Mouse (Mus musculus) heart, postnatal 14 days (tissue): ENCODE results near the gene Arg2. TPM values are rescaled to one million over a fixed set of nuclear protein-coding genes. Genes with fewer than 3 reads are reported as not detected.

Experiments used
- DNase-seq, 2 experiments: peaks; one replicate each; pipeline ENCODE4 v3.0.0; 2021 to 2022
- intact Hi-C: fragments of 180-260 bp; cut with DNase I; formaldehyde crosslinking; loops from one replicate; pipeline ENCODE4 v1.15.1; 2025
- long read RNA-seq, 2 experiments: library from polyadenylated mRNA; stranded (forward); transcript quantifications; one replicate each; pipeline ENCODE4 v2.0.0; 2021
- total RNA-seq, 2 experiments: library from RNA; stranded (reverse); gene quantifications; 2 replicates each; pipeline ENCODE4 v1.2.3; 2021

The Arg2 gene
- not detected for total RNA-seq
- long read RNA-seq, experiment 1 = 0 reads
- long read RNA-seq, experiment 2 = 0 reads

GRCm38 (mm10) chr12:79130299-79131177 lies at the start of gene Arg2:
TSS of gene Arg2 (plus strand) at chr12:79130777.
- peak; percentile 34 to 39 for DNase-seq
- intact Hi-C loops = no loop called here

DNA sequence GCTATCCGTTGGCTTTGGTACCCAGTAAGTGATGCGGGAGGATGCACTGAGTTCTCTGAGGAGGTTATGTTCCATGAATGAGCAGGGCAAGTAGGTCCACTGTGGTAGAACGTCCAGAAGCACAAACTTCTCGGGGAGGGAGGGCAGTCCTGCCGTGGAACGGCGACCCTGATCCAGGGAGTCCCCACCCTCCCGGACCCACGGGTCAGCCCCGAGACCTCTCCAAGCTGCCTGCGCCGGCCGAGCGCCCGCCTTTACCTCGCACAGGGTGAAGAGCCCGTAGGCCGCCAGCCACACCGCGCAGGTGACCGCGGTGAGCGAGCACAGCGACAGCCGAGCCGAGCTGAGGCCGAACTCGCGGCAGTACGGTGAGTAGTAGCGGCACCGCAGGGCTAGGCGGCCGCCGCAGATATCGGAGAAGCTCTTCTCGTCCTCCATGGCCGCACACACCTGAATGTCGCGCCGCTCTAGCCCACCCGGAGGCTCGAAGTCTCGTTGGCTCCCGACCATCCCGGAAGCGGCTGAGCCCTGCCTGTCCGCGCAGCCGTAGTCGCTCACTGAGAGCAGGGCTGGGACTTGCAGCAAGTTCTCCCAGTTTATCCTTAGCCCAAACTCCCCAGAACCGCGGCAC lies 41.3 kb upstream of the Arg2 start, which contains the start of gene Pigh:
Gene Pigh (minus strand): TSS at position 470 of the 631 bp plus-strand sequence.
- peak; percentile 83 to 87 for DNase-seq
- intact Hi-C loops = no loop called here

DNA sequence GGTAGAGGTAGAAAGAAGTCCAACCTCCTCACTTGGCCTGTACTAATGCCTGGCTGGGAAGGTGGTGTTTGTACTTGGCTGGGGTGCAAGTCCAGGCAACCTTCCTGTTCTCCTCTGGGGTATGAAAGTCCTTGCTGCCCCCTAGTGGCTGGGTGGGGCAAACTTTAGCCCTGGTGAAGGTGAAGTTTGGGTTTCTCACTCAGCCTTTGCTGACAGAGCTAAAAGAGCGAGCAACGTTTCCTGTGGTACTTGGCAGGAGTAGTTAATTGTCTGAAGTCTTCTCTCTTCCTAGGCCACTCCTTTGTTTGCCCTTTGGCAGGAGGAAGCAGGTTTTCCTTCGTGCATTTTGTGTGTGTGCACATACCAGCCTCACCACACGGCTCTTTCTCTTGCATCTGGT lies 38.0 kb upstream of the Arg2 start:
- DNase-seq = peak; percentile 59 to 69
- intact Hi-C loops = loop anchor here (1.0 kb wide), 2 partner anchors 69 to 174 kb away; no protein-coding TSS in a partner anchor

DNA sequence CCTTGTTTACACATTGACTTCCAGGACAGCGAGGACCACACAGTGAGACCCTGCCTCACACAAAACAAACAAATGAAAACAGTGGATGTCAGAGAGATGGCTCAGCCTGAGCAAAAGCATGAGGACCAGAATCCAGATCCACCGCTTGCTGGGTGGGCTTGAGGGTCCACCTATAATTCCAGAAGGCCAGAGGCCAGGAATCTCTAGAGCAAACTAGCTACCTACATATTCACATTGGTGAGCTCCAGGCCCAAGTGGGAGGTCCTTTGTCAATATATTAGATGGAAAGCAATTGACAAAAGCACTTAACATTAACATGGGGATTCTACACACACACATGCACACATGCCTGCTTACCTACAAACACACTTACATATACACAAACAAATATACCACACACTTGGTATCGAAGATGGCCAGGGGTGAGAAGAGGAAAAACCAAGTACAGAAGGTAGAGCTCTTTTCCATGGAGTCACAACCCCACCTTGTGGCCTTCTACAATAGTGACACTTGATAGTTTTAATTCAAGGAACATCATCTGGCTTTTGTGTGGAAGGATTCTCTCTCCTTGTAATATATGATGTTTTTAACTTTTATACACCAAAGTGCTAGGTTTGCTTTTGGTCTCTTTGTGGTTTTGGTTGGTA lies 33.3 kb upstream of the Arg2 start:
- DNase-seq = peak in 1 of 2 experiments; percentile 50
- intact Hi-C loops = loop anchor here (1.0 to 5.0 kb wide), 2 partner anchors 178 to 230 kb away; no protein-coding TSS in a partner anchor

- intact Hi-C loops = no loop called here
- DNase-seq = no peak
These were observed 26.8 kb upstream of the Arg2 start for GRCm38 (mm10) chr12:79103773-79104172.

DNA sequence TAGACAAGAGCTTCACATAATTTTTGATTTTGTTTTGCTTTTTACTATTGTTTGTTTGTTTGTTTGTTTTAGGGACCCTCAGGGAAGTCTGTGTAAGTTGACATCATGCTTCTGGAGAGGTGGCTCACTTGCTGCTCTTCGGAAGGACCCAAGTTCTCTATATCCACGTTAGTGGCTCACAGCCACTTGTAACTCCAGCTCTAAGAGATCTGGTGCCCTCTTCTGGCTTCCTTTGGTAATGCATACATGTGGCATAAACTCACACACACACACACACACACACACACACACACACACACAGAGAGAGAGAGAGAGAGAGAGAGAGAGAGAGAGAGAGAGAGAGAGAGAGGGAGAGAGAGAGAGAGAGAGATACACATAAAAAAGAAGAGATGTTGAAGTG lies 26.0 kb upstream of the Arg2 start:
- intact Hi-C loops = no loop called here
- no peak for DNase-seq

DNA sequence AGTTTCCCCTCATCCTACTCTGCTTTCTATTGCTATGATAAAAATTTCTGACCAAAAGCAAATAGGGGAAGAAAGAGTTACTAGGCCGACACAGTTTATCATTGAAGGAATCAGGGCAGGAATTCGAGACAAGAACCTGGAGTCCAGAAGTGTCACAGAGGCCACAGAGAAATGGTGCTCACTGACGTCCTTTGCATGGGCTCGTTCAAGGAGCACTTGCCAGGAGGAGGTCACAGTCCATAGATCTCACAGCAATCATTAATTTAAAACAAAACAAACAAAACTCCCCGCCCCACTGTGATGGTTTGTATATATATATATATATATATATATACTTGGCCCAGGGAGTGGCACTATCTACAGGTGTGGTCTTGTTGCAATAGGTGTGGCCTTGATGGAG lies 25.3 kb upstream of the Arg2 start:
- intact Hi-C loops = no loop called here
- DNase-seq = no peak

DNA sequence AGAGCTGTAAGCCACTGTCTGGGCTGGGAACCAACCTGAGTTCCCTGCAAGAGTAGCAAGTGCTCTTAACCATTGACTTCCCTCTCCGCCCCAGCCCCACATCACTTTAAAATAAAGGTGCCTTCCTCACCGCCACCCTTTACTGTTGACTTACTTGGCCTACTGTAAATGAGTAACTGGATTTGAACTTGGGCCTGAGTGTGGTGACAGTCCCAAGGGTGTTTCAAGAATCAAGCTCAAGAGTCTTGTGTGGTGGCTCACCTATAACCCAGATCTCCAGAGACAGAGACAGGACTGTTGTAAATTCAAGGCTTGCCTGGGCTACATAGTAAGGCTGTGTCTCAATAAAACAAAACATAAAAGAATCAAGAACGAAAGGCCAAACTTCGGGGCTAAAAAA lies 11.6 kb upstream of the Arg2 start:
- intact Hi-C loops = no loop called here

GRCm38 (mm10) chr12:79122820-79123219 lies 7.8 kb upstream of the Arg2 start:
- intact Hi-C loops = no loop called here
- DNase-seq = no peak

More for the DNA sequence above, 11.6 kb upstream of the Arg2 start:
- no peak for DNase-seq

- no peak for DNase-seq
- intact Hi-C loops = no loop called here
These were observed 650 bp downstream of the Arg2 start for GRCm38 (mm10) chr12:79131178-79131675.

- intact Hi-C loops = no loop called here
- DNase-seq = no peak
These were observed 1.3 kb downstream of the Arg2 start for GRCm38 (mm10) chr12:79131706-79132460.

DNA sequence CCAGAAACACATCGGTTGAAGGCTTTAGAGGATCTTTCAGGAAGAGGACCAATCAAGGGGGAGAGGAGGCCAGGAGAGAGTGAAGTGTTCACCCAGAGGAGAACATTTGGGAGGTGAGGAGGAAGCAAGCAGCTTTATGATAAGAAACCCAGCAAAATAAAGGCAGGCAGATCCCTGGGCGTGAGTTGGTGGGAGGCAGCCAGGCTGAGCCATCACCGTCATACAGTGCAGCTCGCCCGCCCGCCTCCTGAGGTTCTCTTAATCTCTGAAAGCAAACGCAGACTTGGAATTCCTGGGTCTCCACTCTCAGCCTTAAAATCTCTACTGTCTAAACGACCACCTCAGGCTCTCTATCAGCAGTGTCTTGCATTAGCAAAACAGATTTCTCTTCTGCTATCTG lies 4.1 kb downstream of the Arg2 start:
- intact Hi-C loops = no loop called here
- no peak for DNase-seq

GRCm38 (mm10) chr12:79135105-79135504 lies 4.5 kb downstream of the Arg2 start:
- DNase-seq = no peak
- intact Hi-C loops = no loop called here

DNA sequence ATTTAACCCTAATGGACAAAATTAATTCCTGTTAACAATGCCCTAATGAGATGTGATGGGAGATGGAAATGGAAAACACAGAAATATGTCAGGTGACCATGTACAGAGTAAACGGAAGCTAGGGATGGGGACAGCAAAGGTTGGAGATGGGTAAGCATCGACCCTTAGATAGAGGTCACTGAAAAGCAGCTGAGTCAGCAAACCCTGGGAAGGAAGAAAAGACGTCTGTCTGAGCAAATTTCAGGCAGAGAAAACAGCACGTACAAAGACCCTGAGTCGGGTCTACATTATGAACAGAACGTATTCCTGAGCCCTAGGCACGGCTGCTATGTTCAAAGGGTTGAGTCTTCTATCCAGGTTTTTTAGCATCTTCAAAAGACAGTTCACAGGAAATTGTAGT lies 6.4 kb downstream of the Arg2 start:
- intact Hi-C loops = no loop called here

GRCm38 (mm10) chr12:79138999-79139398 lies 8.4 kb downstream of the Arg2 start:
- intact Hi-C loops = no loop called here
- DNase-seq = no peak

More for the DNA sequence above, 6.4 kb downstream of the Arg2 start:
- no peak for DNase-seq

DNA sequence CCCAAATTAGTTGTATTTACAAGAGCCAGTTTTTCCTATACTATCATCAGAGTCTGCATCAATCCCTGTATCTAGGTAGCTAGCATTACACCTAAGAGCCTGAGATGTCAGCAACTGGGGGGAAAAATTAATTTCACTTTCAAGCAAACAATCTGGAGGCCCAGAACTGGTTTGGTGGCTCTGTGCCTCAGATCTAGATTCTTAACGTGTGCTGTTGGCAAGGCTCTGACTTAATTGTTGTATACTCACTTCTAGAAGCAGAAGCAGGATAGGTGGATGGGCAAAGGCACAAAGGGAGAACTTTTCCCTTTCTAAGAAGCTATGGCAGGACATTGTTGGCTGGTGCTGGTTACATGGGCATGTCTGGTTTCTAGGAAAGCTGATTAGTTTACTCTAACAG lies 8.8 kb downstream of the Arg2 start:
- no peak for DNase-seq
- intact Hi-C loops = no loop called here

- no peak for DNase-seq
- intact Hi-C loops = no loop called here
These were observed 10.2 kb downstream of the Arg2 start for GRCm38 (mm10) chr12:79140811-79141210.

- DNase-seq = no peak
- intact Hi-C loops = no loop called here
These were observed 10.8 kb downstream of the Arg2 start for GRCm38 (mm10) chr12:79141384-79141783.

DNA sequence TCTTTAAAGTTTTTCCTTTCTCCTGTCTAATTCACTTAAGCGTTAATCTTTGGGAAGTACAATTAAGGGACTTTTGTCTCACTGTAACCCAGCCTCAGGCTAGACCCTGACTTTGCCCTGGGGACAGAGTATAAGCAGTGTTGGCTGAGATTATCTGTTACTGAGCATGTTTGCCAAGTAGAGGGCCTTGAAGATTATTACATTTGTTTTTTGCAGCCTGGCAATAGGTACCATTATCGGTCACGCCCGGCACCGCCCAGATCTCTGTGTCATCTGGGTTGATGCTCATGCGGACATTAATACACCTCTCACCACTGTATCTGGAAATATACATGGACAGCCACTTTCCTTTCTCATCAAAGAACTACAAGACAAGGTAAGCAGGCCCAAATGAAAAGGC lies 19.1 kb downstream of the Arg2 start:
- intact Hi-C loops = no loop called here
- no peak for DNase-seq

DNA sequence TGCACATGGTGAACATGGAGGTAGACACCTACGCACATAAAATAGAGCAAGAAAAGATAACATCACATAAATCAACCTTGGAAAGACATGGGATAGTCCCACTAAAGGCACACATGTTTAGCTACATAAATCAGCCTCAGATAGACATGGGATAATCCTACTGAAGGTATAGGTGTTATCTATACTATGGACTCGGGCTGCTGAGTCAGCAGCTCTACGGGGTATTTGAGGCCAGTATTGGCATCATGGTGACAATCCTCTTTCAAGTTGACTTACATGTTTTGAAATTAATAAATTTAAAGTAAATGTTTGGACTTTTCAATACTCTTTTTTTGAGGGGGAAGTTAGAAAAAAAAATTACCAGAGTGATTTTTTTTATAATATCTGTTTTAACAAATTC lies 32.3 kb downstream of the Arg2 start:
- intact Hi-C loops = no loop called here
- DNase-seq = no peak
